Mouse (Mus musculus) retina, adult 2 months (tissue): Measurements from ENCODE around the gene Ifnl3.
A peak's percentile ranks its signal among the peaks of the same experiment; 100 is the strongest.
"Not testable (repeated sequence)": the region's sequence is repeated elsewhere in the genome, so short reads cannot be mapped to it uniquely, and the experiment has no call there.

Experiments
- DNase-seq: peaks from one replicate; pipeline ENCODE4 v3.0.0-alpha.2; 2012; ENCODE audit warnings: low read depth, low spot score

Ifnl3 gene

DNA sequence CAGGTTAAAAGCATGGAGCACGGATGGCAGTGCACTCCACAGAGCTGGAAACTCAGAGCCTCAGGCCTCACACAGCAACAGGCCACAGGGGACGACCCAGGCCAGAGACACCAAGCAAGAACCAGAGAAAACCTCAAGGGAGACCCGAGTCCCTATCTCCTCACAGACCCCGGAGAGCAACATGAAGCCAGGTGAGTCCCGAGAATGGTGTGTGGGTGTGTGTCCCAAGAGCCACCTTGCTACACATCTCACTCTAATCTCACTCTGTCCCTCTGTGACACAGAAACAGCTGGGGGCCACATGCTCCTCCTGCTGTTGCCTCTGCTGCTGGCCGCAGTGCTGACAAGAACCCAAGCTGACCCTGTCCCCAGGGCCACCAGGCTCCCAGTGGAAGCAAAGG is at the start of gene Ifnl3:
Gene Ifnl3 (plus strand): TSS at position 301 of the 400 bp plus-strand sequence.
- DNase-seq, result not testable (repeated sequence)

DNA sequence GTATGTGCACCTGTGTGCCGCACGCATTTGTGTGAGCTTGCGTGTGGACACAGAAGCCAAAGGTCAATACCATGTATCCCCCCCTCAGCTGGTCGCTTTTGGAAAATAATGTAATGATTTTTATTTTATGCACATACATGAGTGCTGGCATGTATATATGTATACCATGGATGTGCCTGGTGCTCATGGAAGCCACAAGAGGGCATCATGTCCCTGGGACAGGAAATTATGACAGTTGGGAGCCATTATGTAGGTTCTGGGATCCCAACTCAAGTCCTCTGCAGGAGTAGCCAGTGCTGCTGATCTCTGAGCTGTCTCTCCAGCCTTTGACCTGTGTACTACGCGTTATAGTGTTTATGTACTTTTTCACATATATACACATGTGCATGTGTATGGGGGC is 46.4 kb upstream of the Ifnl3 start:
- no peak for DNase-seq

DNA sequence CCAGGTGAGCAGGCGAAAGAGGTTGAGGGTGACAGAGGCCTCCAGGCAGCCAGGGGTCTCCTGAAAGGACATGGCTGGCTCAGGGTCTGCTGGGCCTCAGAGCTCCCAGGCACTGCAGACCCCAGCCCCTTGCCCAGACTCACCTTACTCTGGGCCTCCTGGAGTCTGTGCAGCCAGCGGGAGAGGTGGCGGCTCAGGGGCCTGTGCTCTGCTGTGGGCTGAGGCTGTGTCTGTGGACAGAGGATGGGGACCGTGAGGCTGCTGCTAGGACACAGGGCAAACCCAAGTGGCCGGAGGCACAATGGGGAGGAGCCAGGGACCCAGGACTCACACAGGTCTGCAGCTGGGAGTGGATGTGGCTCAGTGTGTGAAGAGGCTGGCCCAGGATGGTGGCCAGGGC is 45.3 kb upstream of the Ifnl3 start:
- DNase-seq, result no peak

DNA sequence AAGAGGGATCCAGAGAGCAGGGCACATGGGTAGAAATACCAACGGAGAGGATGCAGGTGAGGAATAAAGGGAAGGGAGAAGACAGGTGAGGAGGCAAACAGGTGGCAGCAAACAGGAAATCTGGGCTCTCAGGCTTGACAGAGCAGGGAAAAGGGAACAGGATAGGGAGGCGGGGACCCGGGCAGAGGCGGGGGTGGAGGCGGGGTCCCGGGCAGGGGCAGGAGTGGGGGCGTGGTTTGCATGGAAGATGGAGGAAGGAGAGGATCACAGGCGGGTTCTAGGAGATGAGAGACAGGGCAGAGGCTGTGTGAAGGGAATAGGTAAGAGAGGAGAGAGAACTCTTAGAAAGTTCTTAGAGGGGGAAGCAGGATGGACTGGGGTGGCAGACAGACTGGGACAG is 43.8 kb upstream of the Ifnl3 start:
- DNase-seq, result no peak

DNA sequence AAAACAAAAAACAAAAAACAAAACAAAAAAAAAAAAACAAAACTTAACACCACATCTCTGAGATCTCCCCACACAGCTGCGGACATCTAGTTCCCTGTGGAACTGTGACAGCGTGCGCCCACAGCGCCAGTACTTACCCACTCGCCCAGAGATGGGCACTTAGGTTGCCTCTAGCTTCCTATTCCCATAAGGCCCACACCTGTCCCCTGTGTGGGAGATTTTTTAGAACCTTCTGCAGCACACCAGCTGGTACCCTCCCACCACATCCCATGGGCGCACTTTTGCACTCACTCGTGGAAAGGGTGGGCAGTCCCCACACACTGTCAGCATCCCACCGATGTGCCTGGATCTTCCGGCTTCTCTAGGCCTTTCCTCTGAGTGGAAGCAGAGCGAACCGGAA is 39.8 kb upstream of the Ifnl3 start:
- no peak for DNase-seq

DNA sequence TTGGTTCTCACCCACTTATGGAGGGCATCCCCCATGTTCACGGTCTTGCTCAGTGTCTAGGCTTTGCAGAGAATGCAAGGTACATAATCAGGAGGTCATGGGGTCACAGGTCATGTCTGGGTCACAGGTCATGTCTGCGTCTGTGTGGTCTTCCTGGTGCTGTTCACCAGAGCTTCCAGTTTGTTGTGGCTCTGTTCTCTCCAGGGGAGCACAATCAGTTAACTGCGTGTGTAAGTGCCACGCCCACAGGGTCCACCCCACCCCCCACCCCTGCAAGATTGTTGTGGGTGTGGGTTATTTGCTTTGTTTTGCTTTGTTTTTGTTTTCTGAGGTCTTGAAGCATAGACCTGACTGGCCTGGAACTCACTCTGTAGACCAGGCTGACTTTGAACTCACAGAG is 38.4 kb upstream of the Ifnl3 start:
- DNase-seq, result no peak

DNA sequence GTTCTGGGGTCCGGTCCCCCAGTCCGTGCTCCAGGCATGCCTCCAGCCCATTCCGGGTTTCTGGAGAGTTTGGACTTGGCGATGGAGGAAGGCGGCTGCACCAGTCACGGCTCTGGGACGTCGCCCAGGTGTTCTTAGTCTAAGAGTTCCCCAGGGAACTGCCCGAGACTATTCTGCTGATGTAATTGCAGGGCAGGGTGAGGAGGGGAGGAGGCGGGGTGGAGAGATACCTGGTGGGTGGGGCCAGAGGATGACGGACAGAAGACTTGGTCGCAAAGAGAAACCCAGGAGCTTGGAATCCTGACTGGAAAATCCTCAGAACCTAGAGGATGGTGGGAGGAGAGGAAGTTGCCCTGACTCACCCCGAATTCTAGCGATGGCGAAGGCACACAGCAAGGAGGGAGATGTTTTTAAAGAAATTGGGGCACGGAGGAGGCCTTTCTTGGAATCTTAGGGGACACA is 34.6 kb upstream of the Ifnl3 start:
- DNase-seq, result no peak

DNA sequence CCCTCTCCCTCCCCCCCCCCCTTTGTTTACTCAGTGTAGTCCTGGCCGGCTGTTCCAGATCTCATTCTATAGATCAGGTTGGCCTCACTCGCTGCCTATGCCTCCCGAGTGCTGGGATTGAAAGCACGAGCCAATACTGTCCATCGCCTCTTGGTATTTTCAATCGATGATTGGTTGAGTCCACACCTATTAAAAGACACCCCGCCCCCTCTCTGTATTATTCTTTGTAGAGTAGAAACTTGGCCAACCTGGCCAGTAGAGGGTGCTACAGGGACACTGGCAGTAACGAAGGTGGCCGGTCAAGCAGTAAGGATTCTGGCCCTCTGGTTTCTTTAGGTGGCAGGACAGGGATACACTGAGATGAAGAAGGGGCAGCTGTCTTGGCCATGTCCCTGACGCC is 32.2 kb upstream of the Ifnl3 start:
- DNase-seq, result peak; percentile 54

DNA sequence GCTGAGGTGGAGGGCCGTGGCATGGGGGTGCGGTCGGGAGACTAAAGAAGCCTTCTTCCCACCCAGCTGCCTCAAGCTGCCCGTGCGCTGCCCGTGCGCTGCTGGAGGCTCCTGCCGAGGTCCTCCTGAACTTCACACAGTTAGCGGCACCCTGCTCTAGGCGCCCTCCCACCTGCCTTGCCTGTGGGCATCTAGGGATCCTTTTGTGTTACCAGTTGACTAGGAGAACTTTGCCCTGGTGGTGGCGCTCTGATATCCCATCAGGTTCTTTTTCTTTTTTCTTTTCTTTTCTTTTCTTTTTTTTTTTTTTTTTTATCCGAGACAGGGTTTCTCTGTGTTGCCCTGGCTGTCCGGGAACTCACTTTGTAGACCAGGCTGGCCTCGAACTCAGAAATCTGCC is 31.7 kb upstream of the Ifnl3 start:
- no peak for DNase-seq

DNA sequence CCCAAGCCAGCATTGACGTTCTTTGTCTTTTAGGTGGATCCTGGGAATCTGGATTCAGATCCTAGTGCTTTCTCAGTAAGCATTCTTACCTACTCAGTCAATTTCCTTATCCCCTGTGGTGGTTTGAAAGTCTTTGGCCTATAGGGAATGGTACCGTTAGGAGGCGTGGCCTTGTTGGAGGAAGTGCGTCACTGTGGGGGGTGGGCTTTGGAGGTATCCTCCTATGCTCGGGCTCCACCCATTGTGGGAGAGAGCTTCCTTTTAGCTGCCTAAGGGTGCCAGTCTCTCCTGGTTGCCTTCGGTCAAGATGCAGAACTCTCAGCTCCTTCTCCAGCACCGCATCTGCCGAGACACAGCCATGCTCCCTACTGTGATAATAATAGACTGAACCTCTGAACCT is 30.3 kb upstream of the Ifnl3 start:
- DNase-seq, result no peak

DNA sequence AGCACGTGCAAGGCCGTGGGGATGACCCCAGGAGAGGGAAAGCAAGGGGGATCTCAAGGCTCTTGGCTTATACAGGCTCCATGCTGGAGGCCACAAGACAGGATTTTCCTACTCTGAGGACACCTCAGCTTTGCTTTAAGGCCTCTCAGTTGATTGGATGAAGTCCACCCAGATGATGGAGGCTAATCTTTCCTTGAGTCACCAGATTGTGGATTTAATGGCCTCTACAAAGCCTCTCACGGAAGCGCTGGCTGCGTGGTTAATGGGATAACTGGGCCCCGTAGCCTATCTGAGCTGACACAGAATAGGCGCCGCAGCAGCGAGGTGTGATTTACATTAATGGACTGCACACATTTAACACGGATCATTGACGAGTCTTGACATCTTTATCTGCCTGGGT is 27.2 kb upstream of the Ifnl3 start:
- peak; percentile 50 for DNase-seq

DNA sequence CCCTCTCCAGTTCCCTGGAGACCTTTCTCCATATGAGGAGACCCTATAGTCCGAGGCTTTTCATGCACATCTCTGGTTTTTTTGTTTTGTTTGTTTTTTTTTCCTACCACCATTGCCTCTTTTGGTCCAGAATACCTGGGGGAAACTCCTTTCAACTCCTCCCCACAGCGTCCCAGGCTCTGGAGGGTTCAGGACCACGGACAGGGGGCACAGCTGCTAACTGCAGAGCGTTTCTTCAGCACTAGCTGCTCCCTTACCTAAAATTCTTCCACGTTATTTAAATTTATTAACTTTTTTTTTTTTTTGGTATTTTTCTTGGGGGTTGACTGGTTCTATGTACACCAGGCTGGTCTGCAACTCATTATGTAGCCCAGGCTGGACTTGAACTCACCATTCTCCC is 17.1 kb upstream of the Ifnl3 start:
- DNase-seq, result no peak

DNA sequence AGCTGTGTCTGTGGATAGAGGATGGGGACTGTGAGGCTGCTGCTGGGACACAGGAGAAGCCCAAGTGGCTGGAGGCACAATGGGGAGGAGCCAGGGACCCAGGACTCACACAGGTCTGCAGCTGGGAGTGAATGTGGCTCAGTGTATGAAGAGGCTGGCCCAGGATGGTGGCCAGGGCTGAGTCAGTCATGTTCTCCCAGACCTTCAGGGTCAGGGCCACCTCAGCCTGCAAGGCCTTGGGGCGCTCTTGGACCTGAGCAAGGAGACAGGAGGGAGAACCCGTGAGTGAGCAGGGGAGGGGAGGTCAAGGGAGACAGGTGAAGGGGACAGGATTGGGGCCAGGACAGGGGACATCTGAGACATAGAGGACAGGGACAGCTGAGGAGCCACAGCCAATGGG is 13.5 kb upstream of the Ifnl3 start:
- not testable (repeated sequence) for DNase-seq

DNA sequence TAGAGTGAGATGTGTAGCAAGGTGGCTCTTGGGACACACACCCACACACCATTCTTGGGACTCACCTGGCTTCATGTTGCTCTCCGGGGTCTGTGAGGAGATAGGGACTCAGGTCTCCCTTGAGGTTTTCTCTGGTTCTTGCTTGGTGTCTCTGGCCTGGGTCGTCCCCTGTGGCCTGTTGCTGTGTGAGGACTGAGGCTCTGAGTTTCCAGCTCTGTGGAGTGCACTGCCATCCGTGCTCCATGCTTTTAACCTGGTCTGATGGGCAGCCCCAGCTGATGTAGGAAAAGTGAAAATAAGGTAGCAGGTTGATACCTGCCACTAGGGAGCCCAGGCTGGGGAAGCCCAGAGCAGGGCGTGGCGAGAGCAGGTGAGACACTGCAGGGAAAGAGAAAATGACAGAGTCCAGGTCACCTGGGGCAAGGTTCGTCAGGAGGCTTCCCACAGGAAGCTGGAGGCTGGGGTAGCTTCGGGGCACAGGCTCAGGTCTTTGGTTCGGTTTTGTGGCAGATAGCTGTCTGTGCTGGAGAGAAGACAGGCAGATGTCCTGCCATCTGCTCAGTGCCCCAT is 12.1 kb upstream of the Ifnl3 start, which contains the start of gene Ifnl2:
Gene Ifnl2 (minus strand): TSS at position 51 of the 570 bp plus-strand sequence.
- DNase-seq, result not testable (repeated sequence)

DNA sequence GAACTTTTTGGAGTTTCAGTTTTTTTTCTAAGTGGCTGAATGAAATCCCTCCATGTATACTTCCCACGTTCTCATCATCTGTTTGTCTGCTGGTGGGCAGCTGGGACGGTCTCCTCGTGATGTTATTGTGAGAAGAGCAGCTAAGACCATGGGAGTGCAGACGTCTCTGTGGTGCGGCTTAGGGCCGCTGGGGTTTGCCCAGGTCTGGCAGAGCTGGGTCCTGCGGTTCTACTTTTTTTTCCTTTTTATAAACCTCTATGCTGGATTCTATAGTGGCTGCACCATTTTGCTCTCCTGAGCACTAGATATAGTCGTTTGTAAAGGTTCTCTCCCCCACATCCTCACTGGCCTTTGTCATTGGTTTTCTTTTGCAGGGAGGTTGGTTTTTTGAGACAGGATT is 11.2 kb upstream of the Ifnl3 start:
- DNase-seq, result no peak

DNA sequence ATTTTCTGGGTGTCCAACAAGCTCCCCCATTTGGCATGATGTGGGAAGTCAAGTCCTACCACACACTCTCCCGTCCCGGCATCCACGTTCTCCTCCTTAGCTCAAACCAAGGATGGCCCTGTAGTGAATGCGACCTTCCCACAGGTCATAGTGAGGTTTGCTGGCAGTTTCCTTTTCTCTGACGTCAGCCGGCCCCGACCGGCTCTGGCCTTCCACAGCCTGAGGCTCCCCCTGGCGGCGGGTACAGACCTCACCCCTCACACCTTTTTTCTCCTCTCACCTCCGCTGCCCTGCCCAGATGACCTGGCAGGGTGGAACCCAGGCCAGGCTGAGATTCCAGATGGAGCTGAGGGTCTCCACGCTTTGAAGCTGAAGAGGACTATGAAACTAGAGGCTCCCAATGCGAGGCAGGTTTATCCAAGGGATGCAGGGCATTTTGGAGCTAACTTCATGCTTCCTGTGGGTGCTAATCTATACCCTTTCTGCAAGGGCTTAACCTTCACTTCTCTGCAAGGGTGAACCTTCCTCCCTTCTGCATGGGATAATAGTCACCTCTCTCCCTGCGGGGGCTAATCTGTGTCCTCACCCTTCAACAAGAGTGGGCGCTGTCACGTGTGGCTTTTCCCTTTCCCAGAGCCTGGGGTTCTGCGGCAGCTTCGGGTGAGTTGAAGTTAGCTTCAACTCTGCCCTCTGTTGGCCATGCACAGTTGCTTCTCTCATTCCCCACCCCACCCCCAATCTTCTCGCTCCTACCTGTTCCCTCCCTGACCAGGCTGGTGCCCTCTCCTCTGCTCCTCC is 5.5 kb downstream of the Ifnl3 start:
- DNase-seq, result peak; percentile 32

DNA sequence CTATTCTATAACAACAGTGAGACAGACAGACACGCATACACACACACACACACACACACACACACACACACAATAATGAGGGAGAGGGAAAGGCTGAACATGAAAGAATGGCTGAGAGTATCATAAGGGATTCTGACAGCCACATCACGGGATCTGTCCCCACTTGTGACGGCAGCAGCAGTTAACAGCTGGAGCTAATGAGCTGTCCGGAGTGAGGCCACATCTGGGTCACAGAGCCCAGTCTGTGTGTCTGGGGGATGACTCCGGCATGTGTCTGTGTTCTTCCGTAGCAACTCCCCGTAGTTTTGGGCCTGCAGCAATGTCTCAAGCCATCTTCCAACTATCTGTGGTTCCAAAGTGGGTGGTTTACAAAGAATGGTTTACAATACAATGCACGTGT is 9.4 kb downstream of the Ifnl3 start:
- DNase-seq, result no peak

DNA sequence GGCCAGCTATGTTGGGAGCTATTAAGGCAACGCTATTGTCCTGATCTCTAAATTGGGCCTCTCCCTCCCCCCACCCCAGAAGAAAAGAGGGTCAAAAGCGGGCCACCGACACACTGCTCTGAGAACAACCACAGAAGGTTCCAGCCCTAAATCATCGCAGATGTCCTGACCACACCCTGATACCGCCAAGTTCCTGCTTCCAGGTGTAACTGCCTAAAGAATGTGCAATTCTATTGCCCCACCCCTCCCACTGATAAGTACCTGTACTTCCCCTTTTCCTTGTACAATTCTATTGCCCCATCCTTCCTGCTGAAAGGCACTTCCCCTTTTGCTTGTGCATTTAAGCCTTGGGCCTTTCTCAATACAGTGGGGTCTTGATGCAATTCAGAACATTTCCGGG is 16.2 kb downstream of the Ifnl3 start:
- DNase-seq, result not testable (repeated sequence)

DNA sequence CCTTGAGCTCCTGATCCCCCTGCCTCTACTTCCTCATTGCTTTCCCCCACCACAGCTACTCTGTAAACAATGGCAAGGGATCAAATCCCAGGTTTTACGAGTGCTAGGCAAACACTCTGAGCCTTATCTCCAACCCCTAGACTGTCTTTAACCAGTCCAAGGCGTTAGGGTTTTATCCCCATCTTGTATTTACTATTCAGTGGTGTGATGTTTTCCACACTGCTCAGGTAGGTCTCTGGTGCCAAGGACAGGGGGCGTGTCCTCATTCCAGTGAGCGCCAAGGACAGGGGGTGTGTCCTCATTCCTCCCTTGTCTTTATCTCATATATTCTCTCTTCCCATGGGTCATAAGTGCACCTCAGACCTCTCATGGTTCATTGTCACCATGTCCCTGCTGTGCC is 17.9 kb downstream of the Ifnl3 start, which contains the start of gene Sycn:
Gene Sycn (plus strand): TSS at position 360 of the 400 bp plus-strand sequence.
- DNase-seq, result no peak

DNA sequence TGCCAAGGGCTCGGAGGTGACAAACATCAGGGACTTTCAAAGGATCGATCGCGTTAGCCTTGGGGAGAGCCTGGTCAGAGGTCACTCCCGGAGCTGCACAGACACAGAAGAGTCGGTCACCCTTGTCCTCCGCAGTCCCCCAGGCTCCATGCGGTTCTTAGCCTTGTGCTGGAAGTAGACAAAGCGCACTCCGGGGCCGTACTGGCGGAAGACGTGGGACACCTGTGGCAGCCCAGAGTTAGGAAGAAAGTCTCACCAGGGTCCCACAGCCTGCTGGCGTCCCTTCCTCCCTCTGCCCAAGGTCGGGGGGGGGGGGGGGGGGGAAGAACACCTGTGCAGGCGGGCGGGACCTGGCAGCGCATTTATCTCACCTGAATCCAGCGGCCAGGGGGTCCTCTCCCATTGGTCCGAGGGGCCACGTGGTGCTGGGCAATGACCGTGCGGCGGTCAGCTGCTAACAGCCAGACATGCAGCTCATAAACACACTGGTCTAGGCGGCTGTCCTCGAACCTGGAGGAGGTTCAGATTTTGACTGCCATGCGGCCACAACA is 21.5 kb downstream of the Ifnl3 start:
- no peak for DNase-seq

DNA sequence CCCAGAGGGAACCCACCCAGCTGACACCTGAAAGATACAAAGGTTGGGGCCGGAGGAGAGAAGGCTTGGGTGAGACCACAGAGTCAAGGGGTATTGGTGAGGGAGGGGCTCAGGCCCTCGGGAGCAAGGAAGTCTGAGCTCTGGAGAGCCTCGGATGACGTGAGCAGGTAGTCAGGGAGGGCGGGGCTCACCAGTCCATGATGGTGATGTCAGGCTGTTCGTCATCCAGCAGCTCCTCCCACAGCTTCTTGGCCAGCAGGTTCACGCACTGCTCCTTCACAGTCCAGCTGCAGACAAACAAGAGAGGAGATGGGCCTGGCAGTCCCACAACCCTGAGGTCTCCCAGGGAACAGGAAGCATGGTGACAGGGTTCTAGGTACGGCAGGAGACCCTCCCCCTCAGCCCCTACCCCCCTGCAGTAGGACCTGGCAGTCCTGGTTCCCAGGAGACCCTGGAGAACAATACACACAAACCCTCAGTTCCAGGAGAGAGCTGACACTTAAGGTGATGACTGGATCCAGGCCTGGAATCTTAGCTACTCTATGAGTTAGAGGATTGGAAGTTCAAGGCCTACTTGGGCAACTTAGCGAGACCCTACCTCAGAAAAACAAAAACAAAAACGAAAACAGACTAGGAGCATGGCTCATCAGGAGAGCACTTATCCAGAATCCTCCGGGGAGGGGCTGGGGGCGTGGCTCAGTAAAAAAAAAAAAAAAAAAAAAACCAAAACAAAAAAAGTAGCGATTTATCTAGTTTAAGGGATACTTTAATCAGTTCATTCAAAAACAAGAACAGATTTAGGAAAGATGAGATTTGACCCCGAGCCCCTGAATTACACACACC is 22.6 kb downstream of the Ifnl3 start:
- DNase-seq, result no peak

DNA sequence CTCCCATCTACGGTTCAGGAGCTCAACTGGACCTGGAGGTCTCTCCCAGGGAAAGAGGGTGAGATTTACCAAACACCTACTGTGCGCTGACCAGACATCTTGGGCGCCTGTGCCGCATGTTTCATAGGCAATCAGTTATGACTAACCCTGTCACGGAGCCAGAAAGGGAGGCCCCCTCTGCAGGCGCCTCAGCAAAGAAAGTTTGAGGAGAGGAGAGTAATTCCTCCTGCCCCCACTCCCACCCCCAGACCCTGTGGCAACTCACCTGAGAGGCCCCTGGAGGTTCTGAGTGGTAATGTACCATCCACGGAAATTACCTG is 23.2 kb downstream of the Ifnl3 start:
- no peak for DNase-seq
